Mouse (Mus musculus) heart, postnatal 0 days (tissue): ENCODE data around the gene 9330182L06Rik.

Experiments used
- CTCF ChIP-seq: IDR thresholded peaks from 2 replicates; pipeline ENCODE4 v1.5.1; 2016; ENCODE audit warnings: antibody characterized with exemption, control low read depth, low read depth
- EP300 ChIP-seq: IDR thresholded peaks from 2 replicates; pipeline ENCODE4 v1.6.1; 2016; ENCODE audit warnings: antibody characterized with exemption, low read depth

GRCm38 (mm10) chr5:9427165-9427564 lies 161.2 kb downstream of the 9330182L06Rik start:
- TF ChIP-seq CTCF (no peak), EP300 (no peak)
